Mouse (Mus musculus) heart, postnatal 0 days (tissue): ENCODE measurements around the gene Tubgcp6.

Experiments
- CTCF ChIP-seq: IDR thresholded peaks from 2 replicates; pipeline ENCODE4 v1.5.1; 2016; ENCODE audit warnings: antibody characterized with exemption, control low read depth, low read depth
- EP300 ChIP-seq: IDR thresholded peaks from 2 replicates; pipeline ENCODE4 v1.6.1; 2016; ENCODE audit warnings: antibody characterized with exemption, low read depth

DNA sequence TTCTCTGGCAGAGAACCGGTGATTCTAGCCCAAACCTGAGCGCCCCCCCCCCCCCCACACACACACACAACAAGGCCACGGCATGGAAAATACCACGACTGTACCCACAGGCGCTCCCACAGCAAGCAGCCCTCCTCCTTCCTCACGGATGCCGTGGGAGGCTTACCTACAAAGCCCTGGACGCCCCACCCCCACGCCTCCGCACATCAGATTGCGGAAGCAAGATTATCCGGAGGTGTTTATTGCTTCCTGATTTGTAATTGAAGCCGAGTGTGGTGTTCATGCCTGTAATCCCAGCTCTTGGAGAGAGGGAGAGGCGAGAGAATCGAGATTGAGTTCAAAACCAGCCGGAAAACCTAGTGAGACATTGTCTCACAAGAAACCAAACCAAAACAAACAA lies 24.1 kb upstream of the Tubgcp6 start:
- TF ChIP-seq CTCF (no peak), EP300 (no peak)
